Mouse (Mus musculus): ENCODE measurements at regions not wholly inside any gene's neighbourhood (a gene's known extent, or its start where the extent isn't known, plus 50 kb on each side); places are given as distances from the start of the nearest gene placed in this dataset.
A peak's percentile ranks its signal among the peaks of the same experiment; 100 is the strongest.
"Not testable (repeated sequence)": the region's sequence is repeated elsewhere in the genome, so short reads cannot be mapped to it uniquely, and the experiment has no call there.

GRCm38 (mm10) chr3:38275321-38275720, 209.3 kb downstream of the Ankrd50 start:
- ATAC-seq (ENCODE audit: insufficient read depth, low FRiP score, low read depth), result 0 out of 2 replicates have a peak, but pooled peaks have one; percentile 22
- Histone ChIP-seq H3K4me1 (peaks cover 4% of the 10 kb centered on the region; the same call in 1 of the 2 replicates), H3K36me3 (no peaks in the 10 kb centered on the region), H3K27me3 (replicated peaks) (no peaks in the 10 kb centered on the region), H3K4me2 (no peak overlapping the region), H3K27ac (peak overlapping the region; percentile 63; the same call in 1 of the 2 replicates), H3K9ac (no peak overlapping the region), H3K9me3 (no peaks in the 10 kb centered on the region), H3K4me3 (replicated peaks) (no peak overlapping the region)
- WGBS, result 41% methylated on average over 2 of the region's 2 CpGs

GRCm38 (mm10) chr3:38270742-38271141, 213.9 kb downstream of the Ankrd50 start:
- Histone ChIP-seq H3K4me1 (peaks cover 4% of the 10 kb centered on the region; the same call in 1 of the 2 replicates), H3K4me3 (replicated peaks) (no peak overlapping the region), H3K9me3 (no peaks in the 10 kb centered on the region), H3K4me2 (no peak overlapping the region), H3K9ac (no peak overlapping the region), H3K27ac (no peak overlapping the region), H3K36me3 (no peaks in the 10 kb centered on the region), H3K27me3 (replicated peaks) (no peaks in the 10 kb centered on the region)
- 53% methylated on average over 6 of the region's 6 CpGs for WGBS
- ATAC-seq (ENCODE audit: insufficient read depth, low FRiP score, low read depth), result no peak

- no peaks in the 10 kb centered on the region for H3K4me1 ChIP-seq
- H3K4me3 ChIP-seq (replicated peaks), result no peak overlapping the region
- no peaks in the 10 kb centered on the region for H3K9me3 ChIP-seq
- no peak for ATAC-seq (ENCODE audit: insufficient read depth, low FRiP score, low read depth)
- WGBS, result 94% methylated on average over 7 of the region's 7 CpGs
- H3K27ac ChIP-seq, result no peak overlapping the region
- no peaks in the 10 kb centered on the region for H3K27me3 ChIP-seq (replicated peaks)
- no peak overlapping the region for H3K9ac ChIP-seq
- no peak overlapping the region for H3K4me2 ChIP-seq
- H3K36me3 ChIP-seq, result no peaks in the 10 kb centered on the region
Measured at GRCm38 (mm10) chr3:38268226-38268625, 216.4 kb downstream of the Ankrd50 start.

GRCm38 (mm10) chr3:38263261-38264141, 221.1 kb downstream of the Ankrd50 start:
- Histone ChIP-seq H3K4me1 (no peaks in the 10 kb centered on the region), H3K9ac (no peak overlapping the region), H3K27me3 (replicated peaks) (no peaks in the 10 kb centered on the region), H3K4me2 (no peak overlapping the region), H3K4me3 (replicated peaks) (no peak overlapping the region), H3K36me3 (no peaks in the 10 kb centered on the region), H3K27ac (no peak overlapping the region), H3K9me3 (no peaks in the 10 kb centered on the region)
- no peak for ATAC-seq (ENCODE audit: insufficient read depth, low FRiP score, low read depth)
- 49% methylated on average over 16 of the region's 16 CpGs for WGBS

- no peak for ATAC-seq (ENCODE audit: insufficient read depth, low FRiP score, low read depth)
- WGBS, result 76% methylated on average over 11 of the region's 11 CpGs
- Histone ChIP-seq H3K36me3 (no peaks in the 10 kb centered on the region), H3K4me1 (no peaks in the 10 kb centered on the region), H3K9ac (no peak overlapping the region), H3K4me2 (no peak overlapping the region), H3K4me3 (replicated peaks) (no peak overlapping the region), H3K9me3 (no peaks in the 10 kb centered on the region), H3K27ac (no peak overlapping the region), H3K27me3 (replicated peaks) (no peaks in the 10 kb centered on the region)
Measured at GRCm38 (mm10) chr3:38261326-38262075, 223.1 kb downstream of the Ankrd50 start.

- ATAC-seq (ENCODE audit: insufficient read depth, low FRiP score, low read depth), result not testable (repeated sequence)
Measured at GRCm38 (mm10) chr3:38259223-38259622, 225.4 kb downstream of the Ankrd50 start.

GRCm38 (mm10) chr3:38257843-38258290, 226.8 kb downstream of the Ankrd50 start:
- Histone ChIP-seq H3K36me3 (no peaks in the 10 kb centered on the region), H3K27ac (no peak overlapping the region), H3K4me1 (no peaks in the 10 kb centered on the region), H3K4me2 (no peak overlapping the region), H3K27me3 (replicated peaks) (no peaks in the 10 kb centered on the region), H3K9me3 (no peaks in the 10 kb centered on the region), H3K4me3 (replicated peaks) (no peak overlapping the region), H3K9ac (no peak overlapping the region)
- 60% methylated on average over 14 of the region's 14 CpGs for whole genome bisulfite sequencing
- ATAC-seq (ENCODE audit: insufficient read depth, low FRiP score, low read depth), result no peak

More at GRCm38 (mm10) chr3:38259223-38259622, 225.4 kb downstream of the Ankrd50 start:
- 85% methylated on average over 8 of the region's 8 CpGs for WGBS
- H3K27me3 ChIP-seq (replicated peaks); H3K4me2 ChIP-seq; H3K9ac ChIP-seq; H3K36me3 ChIP-seq; H3K4me1 ChIP-seq; H3K9me3 ChIP-seq; H3K27ac ChIP-seq; H3K4me3 ChIP-seq (replicated peaks): not testable (repeated sequence)

- Histone ChIP-seq H3K4me3 (replicated peaks) (no peak overlapping the region), H3K36me3 (no peaks in the 10 kb centered on the region), H3K9ac (no peak overlapping the region), H3K9me3 (no peaks in the 10 kb centered on the region), H3K27me3 (replicated peaks) (no peaks in the 10 kb centered on the region), H3K27ac (no peak overlapping the region), H3K4me1 (no peaks in the 10 kb centered on the region), H3K4me2 (no peak overlapping the region)
- 65% methylated on average over 14 of the region's 14 CpGs for WGBS
- no peak for ATAC-seq (ENCODE audit: insufficient read depth, low FRiP score, low read depth)
Measured at GRCm38 (mm10) chr3:38257076-38257842, 227.4 kb downstream of the Ankrd50 start.

- no peak overlapping the region for H3K27ac ChIP-seq
- 0 out of 2 replicates have a peak, but pooled peaks cover 4% of the 10 kb centered on the region for H3K4me1 ChIP-seq
- H3K4me2 ChIP-seq, result no peak overlapping the region
- H3K4me3 ChIP-seq (replicated peaks), result no peak overlapping the region
- H3K27me3 ChIP-seq (replicated peaks), result no peaks in the 10 kb centered on the region
- WGBS, result 12% methylated on average over 2 of the region's 2 CpGs
- H3K36me3 ChIP-seq, result no peaks in the 10 kb centered on the region
- no peaks in the 10 kb centered on the region for H3K9me3 ChIP-seq
- no peak overlapping the region for H3K9ac ChIP-seq
- ATAC-seq (ENCODE audit: insufficient read depth, low FRiP score, low read depth), result no peak
Measured at GRCm38 (mm10) chr3:38255674-38256073, 229.0 kb downstream of the Ankrd50 start.

- H3K4me2 ChIP-seq, result no peak overlapping the region
- no peak overlapping the region for H3K27ac ChIP-seq
- no peak overlapping the region for H3K4me3 ChIP-seq (replicated peaks)
- peak; percentile 76; the same call in 1 of the 2 replicates for ATAC-seq (ENCODE audit: insufficient read depth, low FRiP score, low read depth)
- 0 out of 2 replicates have a peak, but pooled peaks cover 6% of the 10 kb centered on the region for H3K4me1 ChIP-seq
- 14% methylated on average over 2 of the region's 2 CpGs for WGBS
- H3K36me3 ChIP-seq, result no peaks in the 10 kb centered on the region
- H3K9ac ChIP-seq, result no peak overlapping the region
- H3K27me3 ChIP-seq (replicated peaks), result no peaks in the 10 kb centered on the region
- no peaks in the 10 kb centered on the region for H3K9me3 ChIP-seq
Measured at GRCm38 (mm10) chr3:38254896-38255295, 229.7 kb downstream of the Ankrd50 start.

GRCm38 (mm10) chr3:38251592-38251991, 233.1 kb downstream of the Ankrd50 start:
- no peaks in the 10 kb centered on the region for H3K27me3 ChIP-seq (replicated peaks)
- H3K36me3 ChIP-seq, result no peaks in the 10 kb centered on the region
- no peak overlapping the region for H3K9ac ChIP-seq
- no peak overlapping the region for H3K4me2 ChIP-seq
- H3K9me3 ChIP-seq, result no peaks in the 10 kb centered on the region
- no peak overlapping the region for H3K4me3 ChIP-seq (replicated peaks)
- no peak for ATAC-seq (ENCODE audit: insufficient read depth, low FRiP score, low read depth)
- H3K4me1 ChIP-seq, result 0 out of 2 replicates have a peak, but pooled peaks cover 6% of the 10 kb centered on the region
- no peak overlapping the region for H3K27ac ChIP-seq
- 54% methylated on average over 2 of the region's 2 CpGs for WGBS
